Mouse (Mus musculus): Measurements from ENCODE around the gene Kif6. TPM values are rescaled to one million over a fixed set of nuclear protein-coding genes. Genes with fewer than 3 reads are reported as not detected.

Kif6 gene
- total RNA-seq, 1 experiment = 0.36 TPM

DNA sequence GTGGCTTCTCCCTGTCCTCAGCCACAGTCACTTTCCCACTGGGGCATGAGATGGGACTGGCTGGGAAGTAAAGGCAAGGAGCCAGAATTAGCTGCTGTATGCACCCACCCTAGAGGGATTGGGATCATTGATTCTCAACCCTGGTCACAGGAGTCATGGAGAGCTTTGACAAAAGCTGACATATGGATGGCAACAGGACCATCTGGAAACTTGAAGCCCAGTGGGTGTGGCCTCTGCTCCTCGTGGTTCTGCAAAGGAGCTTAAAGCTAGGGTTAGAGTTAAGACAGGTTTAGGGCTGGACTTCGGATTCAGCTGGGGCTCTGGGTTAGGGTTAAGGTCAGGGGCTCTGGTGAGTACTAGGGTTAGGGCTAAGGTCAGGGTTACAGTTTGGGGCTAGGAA lies 69.2 kb downstream of the Kif6 start:
- no peak for TF ChIP-seq CHD2 (IDR thresholded peaks at IDR 0.05; ENCODE audit: low read depth, low read length)
- TF ChIP-seq ZC3H11A (IDR thresholded peaks at IDR 0.05; ENCODE audit: borderline replicate concordance, low read depth, low read length) = no peak
- TF ChIP-seq HCFC1 (IDR thresholded peaks at IDR 0.05; ENCODE audit: borderline replicate concordance, insufficient read depth, low read length) = no peak
- no peak for TF ChIP-seq ZNF384 (IDR thresholded peaks at IDR 0.05; ENCODE audit: low read depth, low read length)
- TF ChIP-seq MAFK (IDR thresholded peaks at IDR 0.05; ENCODE audit: insufficient read depth, low read depth, low read length) = no peak
- H3K36me3 ChIP-seq (ENCODE audit: control insufficient read depth, insufficient read depth, low read length, poor library complexity, severe bottlenecking) = no peaks in the 10 kb centered on the region
- no peaks in the 10 kb centered on the region for H3K4me1 ChIP-seq (ENCODE audit: control insufficient read depth in 2 of 2, insufficient read depth in 2 of 2, low read length in 2 of 2, poor library complexity in 1 of 2)
- H3K27ac ChIP-seq (ENCODE audit: insufficient read depth, low read depth, low read length, poor library complexity, severe bottlenecking) = no peak overlapping the region
- in situ Hi-C loops (cut with MboI; ENCODE audit: low sequenced_read_pairs in 2 of 2, unreplicated experiment in 2 of 2) = no loop called here
- DNase-seq (ENCODE audit: low read depth, low spot score) = no peak
- no peaks in the 10 kb centered on the region for H3K9me3 ChIP-seq (ENCODE audit: control insufficient read depth, insufficient read depth, low read depth, low read length)
- H3K9ac ChIP-seq (ENCODE audit: insufficient read depth, low read depth, low read length, poor library complexity, severe bottlenecking) = no peak overlapping the region
- H3K4me3 ChIP-seq (ENCODE audit: insufficient read depth in 1 of 2, low read depth in 1 of 2, low read length in 2 of 2, poor library complexity in 1 of 2, severe bottlenecking in 1 of 2) = no peak overlapping the region

DNA sequence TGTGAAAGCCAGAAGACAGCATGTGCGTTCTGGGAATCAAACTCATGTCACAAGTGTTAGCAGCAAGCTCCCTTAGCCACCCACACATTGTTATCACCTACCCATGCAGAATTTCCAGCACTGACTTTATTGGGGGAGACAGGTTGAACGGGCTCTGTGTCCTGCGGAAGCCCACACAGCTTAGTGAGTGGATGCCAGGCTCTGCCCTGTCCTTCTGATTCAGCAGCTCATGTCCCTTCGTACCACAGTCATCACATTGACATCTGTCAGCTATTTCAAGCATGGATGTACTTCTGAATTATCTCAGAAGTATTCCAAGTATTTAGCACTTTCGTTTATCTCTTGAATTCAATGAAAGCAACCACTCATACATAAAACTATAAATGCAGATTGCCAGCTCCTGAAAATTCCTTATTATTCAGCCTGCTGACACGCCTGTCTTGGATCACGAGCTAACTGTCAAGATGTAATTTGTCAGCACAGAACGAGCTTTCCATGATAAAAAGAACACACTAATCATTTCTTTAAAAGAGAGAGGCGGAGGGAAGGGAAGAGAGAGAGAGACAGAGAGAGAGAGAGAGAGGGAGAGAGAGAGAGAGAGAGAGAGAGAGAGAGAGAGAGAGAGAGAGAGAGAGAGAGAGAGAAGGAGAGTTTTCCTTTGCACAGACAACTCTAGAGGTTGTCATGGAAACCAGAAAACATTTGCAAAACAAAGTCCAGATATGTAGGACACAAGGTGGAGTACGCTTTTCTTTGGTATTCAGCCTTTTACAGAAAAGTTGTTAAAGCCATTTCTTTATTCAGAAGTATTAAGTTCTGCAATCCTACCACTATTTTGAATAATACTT lies 75.9 kb downstream of the Kif6 start:
- Histone ChIP-seq H3K4me3 (ENCODE audit: insufficient read depth in 1 of 2, low read depth in 1 of 2, low read length in 2 of 2, poor library complexity in 1 of 2, severe bottlenecking in 1 of 2) (no peak overlapping the region), H3K4me1 (ENCODE audit: control insufficient read depth in 2 of 2, insufficient read depth in 2 of 2, low read length in 2 of 2, poor library complexity in 1 of 2) (no peaks in the 10 kb centered on the region), H3K27ac (ENCODE audit: insufficient read depth, low read depth, low read length, poor library complexity, severe bottlenecking) (no peak overlapping the region), H3K9ac (ENCODE audit: insufficient read depth, low read depth, low read length, poor library complexity, severe bottlenecking) (no peak overlapping the region), H3K36me3 (ENCODE audit: control insufficient read depth, insufficient read depth, low read length, poor library complexity, severe bottlenecking) (no peaks in the 10 kb centered on the region), H3K9me3 (ENCODE audit: control insufficient read depth, insufficient read depth, low read depth, low read length) (no peaks in the 10 kb centered on the region)
- TF ChIP-seq HCFC1 (IDR thresholded peaks at IDR 0.05; ENCODE audit: borderline replicate concordance, insufficient read depth, low read length) (no peak), ZNF384 (IDR thresholded peaks at IDR 0.05; ENCODE audit: low read depth, low read length) (no peak), ZC3H11A (IDR thresholded peaks at IDR 0.05; ENCODE audit: borderline replicate concordance, low read depth, low read length) (no peak), MAFK (IDR thresholded peaks at IDR 0.05; ENCODE audit: insufficient read depth, low read depth, low read length) (no peak), CHD2 (IDR thresholded peaks at IDR 0.05; ENCODE audit: low read depth, low read length) (no peak)
- in situ Hi-C loops (cut with MboI; ENCODE audit: low sequenced_read_pairs in 2 of 2, unreplicated experiment in 2 of 2) = no loop called here
- DNase-seq (ENCODE audit: low read depth, low spot score) = no peak

DNA sequence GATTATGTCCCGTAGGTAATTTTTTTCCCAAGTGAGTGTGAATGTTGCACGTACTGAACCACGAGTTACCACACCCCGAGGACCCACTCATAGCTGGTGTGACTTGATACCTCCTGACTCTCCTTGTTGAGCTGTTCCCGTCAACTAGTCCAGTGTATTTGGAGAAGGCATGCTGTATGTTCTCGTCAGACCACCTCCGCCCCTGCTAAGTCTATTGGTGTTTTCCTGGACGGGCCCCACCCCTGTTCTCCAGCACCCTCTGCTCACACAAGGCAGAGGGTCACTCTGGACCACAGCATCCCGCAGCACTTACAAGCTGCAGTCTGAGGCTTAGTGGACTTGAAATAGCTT lies 76.5 kb downstream of the Kif6 start:
- in situ Hi-C loops (cut with MboI; ENCODE audit: low sequenced_read_pairs in 2 of 2, unreplicated experiment in 2 of 2) = no loop called here
- TF ChIP-seq MAFK (IDR thresholded peaks at IDR 0.05; ENCODE audit: insufficient read depth, low read depth, low read length) (no peak), ZC3H11A (IDR thresholded peaks at IDR 0.05; ENCODE audit: borderline replicate concordance, low read depth, low read length) (no peak), CHD2 (IDR thresholded peaks at IDR 0.05; ENCODE audit: low read depth, low read length) (no peak), ZNF384 (IDR thresholded peaks at IDR 0.05; ENCODE audit: low read depth, low read length) (no peak), HCFC1 (IDR thresholded peaks at IDR 0.05; ENCODE audit: borderline replicate concordance, insufficient read depth, low read length) (no peak)
- Histone ChIP-seq H3K9ac (ENCODE audit: insufficient read depth, low read depth, low read length, poor library complexity, severe bottlenecking) (no peak overlapping the region), H3K27ac (ENCODE audit: insufficient read depth, low read depth, low read length, poor library complexity, severe bottlenecking) (no peak overlapping the region), H3K36me3 (ENCODE audit: control insufficient read depth, insufficient read depth, low read length, poor library complexity, severe bottlenecking) (no peaks in the 10 kb centered on the region), H3K9me3 (ENCODE audit: control insufficient read depth, insufficient read depth, low read depth, low read length) (no peaks in the 10 kb centered on the region), H3K4me1 (ENCODE audit: control insufficient read depth in 2 of 2, insufficient read depth in 2 of 2, low read length in 2 of 2, poor library complexity in 1 of 2) (no peaks in the 10 kb centered on the region), H3K4me3 (ENCODE audit: insufficient read depth in 1 of 2, low read depth in 1 of 2, low read length in 2 of 2, poor library complexity in 1 of 2, severe bottlenecking in 1 of 2) (no peak overlapping the region)
- DNase-seq (ENCODE audit: low read depth, low spot score) = no peak

DNA sequence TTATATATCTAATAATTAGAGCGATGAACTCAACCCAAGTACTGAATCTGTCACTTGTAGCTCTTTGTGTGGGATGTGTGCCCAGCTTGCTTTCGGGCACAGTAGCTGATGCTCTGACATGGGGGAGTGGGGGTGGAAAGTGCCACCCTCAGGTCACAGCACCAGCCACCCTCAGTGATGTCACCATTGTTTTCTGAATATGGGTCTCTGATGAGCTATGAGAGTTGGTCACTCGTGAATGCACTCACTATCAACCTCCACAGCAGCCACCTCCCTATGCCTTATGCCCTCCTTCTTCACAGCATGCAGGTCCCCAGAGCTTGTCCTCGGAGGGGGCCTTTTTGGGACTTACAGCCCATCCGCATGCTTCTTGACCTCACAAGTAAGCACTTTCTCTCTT lies 78.3 kb downstream of the Kif6 start:
- Histone ChIP-seq H3K27ac (ENCODE audit: insufficient read depth, low read depth, low read length, poor library complexity, severe bottlenecking) (no peak overlapping the region), H3K9ac (ENCODE audit: insufficient read depth, low read depth, low read length, poor library complexity, severe bottlenecking) (no peak overlapping the region), H3K4me1 (ENCODE audit: control insufficient read depth in 2 of 2, insufficient read depth in 2 of 2, low read length in 2 of 2, poor library complexity in 1 of 2) (no peaks in the 10 kb centered on the region), H3K9me3 (ENCODE audit: control insufficient read depth, insufficient read depth, low read depth, low read length) (no peaks in the 10 kb centered on the region), H3K36me3 (ENCODE audit: control insufficient read depth, insufficient read depth, low read length, poor library complexity, severe bottlenecking) (no peaks in the 10 kb centered on the region), H3K4me3 (ENCODE audit: insufficient read depth in 1 of 2, low read depth in 1 of 2, low read length in 2 of 2, poor library complexity in 1 of 2, severe bottlenecking in 1 of 2) (no peak overlapping the region)
- in situ Hi-C loops (cut with MboI; ENCODE audit: low sequenced_read_pairs in 2 of 2, unreplicated experiment in 2 of 2) = no loop called here
- DNase-seq (ENCODE audit: low read depth, low spot score) = no peak
- TF ChIP-seq HCFC1 (IDR thresholded peaks at IDR 0.05; ENCODE audit: borderline replicate concordance, insufficient read depth, low read length) (no peak), CHD2 (IDR thresholded peaks at IDR 0.05; ENCODE audit: low read depth, low read length) (no peak), ZC3H11A (IDR thresholded peaks at IDR 0.05; ENCODE audit: borderline replicate concordance, low read depth, low read length) (no peak), MAFK (IDR thresholded peaks at IDR 0.05; ENCODE audit: insufficient read depth, low read depth, low read length) (no peak), ZNF384 (IDR thresholded peaks at IDR 0.05; ENCODE audit: low read depth, low read length) (no peak)

All from ES-E14 (cell line).